Mouse (Mus musculus): Measurements from ENCODE around the gene Gja4.

GRCm38 (mm10) chr4:127311561-127311960 lies 2.3 kb downstream of the Gja4 start:
- TF ChIP-seq TCF12 (IDR thresholded peaks at IDR 0.05; ENCODE audit: insufficient read depth, poor library complexity, severe bottlenecking) (no peak), POLR2A (IDR thresholded peaks at IDR 0.05; ENCODE audit: insufficient read length, low read depth) (no peak), MAX (IDR thresholded peaks at IDR 0.05; ENCODE audit: low read depth) (no peak), USF1 (IDR thresholded peaks at IDR 0.05; ENCODE audit: low read depth) (no peak), POLR2AphosphoS2 (IDR thresholded peaks at IDR 0.05; ENCODE audit: insufficient read length, low read depth) (no peak)

Data from myocyte (in vitro differentiated cells).